Mouse (Mus musculus) induced T-regulatory cell, adult 2 months (primary cell): ENCODE data around the gene Cdiptos.

Experiments
- DNase-seq: peaks from one replicate; pipeline ENCODE4 v3.0.0-alpha.2; 2012; ENCODE audit warnings: low read depth

Gene Cdiptos

GRCm38 (mm10) chr7:127014320-127014719 is 38.4 kb upstream of the Cdiptos start, which contains the start of gene Mvp:
Gene Mvp (minus strand): TSS chr7:127014621.
- DNase-seq = peak; percentile 91

DNA sequence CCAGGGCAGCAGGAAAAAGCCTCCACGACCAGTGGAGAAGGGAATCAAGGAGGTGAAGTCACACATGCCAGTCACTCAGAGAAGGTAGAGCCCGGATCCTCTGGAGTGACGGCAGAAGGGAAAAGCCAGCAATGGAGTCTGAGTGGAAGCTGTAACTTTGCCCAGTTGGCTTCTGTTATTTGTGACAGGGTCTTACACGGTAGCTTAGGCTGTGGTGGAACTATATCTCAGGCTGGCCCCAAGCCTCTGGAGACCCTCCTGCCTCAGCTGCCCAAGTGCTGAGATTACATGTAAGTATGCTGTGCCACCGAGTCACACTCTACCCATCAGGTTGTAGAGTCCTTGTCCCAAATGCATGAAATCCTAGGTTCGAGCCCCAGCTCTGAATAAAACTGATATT is 37.5 kb upstream of the Cdiptos start:
- DNase-seq = no peak

GRCm38 (mm10) chr7:127012845-127013244 is 36.9 kb upstream of the Cdiptos start:
- no peak for DNase-seq

DNA sequence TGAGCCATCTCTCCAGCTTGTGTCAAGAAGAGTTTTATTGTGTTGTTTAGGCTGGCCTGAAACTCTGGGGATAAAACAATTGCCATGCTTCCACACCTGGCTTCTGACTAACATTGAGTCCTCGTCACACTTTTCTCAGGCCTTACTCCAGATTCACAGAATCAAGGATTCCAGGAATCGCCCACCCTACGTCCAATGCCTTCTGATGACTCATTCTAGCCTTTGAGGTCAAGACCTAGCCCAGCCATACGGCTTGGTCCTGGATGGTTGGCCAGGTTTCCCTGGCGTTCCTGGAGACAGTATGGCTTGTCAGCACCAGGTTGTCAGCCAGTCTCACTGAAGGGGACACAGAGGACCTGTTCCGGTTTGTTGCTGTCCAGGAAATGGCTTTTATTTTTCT is 36.5 kb upstream of the Cdiptos start:
- DNase-seq = no peak

GRCm38 (mm10) chr7:127011717-127012116 is 35.8 kb upstream of the Cdiptos start:
- no peak for DNase-seq

DNA sequence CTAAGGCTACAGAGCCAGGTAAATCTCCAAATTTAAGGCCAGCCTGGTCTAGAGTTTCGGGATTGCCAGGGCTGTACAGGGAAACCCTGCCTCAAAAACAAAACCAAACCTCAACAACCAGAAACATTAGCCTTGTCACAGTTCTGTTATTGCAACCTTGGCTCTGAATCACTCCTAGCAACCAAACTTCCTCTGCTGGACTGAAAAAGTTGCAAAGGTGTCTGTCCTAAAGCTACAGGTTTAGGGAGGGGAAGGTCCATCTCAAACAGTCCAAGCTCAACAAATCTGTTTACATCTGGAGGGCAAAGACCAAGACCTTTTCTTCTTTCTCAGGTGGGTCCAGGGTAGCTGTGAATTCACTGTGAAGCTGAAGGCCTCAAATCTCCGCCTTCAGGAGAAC is 35.2 kb upstream of the Cdiptos start:
- DNase-seq = no peak

- DNase-seq = no peak
Measured at GRCm38 (mm10) chr7:127009307-127010085, 33.6 kb upstream of the Cdiptos start.

GRCm38 (mm10) chr7:127008239-127009019 is 32.5 kb upstream of the Cdiptos start:
- DNase-seq = no peak

DNA sequence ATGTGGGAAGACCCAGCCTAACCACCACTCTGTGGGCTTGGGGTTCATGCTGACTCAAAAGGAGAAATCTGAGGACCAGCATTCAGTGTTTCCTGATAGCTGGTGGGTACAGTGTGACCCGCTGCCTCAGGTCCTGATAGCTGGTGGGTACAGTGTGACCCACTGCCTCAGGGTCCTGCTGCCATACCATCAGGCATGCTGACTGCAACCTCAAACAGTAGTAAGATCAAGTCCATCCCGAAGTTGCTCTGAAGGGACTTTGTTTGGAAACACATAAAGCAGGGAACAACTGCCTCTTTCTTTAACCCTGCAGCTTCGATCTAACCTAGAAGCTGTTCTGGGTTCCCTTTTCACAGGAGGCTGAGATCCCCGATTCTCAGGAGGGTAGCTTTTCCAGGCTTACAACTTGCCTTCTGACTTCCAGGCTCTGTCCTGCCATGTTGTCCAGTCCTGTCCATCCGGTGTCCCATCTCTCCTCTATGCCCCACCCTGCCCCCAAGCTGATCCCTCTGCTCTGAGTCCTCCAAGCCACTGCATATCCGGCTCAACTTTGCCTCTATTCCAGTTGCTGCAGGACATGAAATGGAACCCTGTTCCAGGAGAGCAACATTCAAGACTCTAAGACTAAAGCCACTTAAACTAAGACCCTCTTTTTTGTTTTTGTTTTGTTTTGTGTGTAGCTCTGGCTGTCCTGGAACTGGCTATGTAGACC is 31.6 kb upstream of the Cdiptos start:
- DNase-seq = peak; percentile 21

DNA sequence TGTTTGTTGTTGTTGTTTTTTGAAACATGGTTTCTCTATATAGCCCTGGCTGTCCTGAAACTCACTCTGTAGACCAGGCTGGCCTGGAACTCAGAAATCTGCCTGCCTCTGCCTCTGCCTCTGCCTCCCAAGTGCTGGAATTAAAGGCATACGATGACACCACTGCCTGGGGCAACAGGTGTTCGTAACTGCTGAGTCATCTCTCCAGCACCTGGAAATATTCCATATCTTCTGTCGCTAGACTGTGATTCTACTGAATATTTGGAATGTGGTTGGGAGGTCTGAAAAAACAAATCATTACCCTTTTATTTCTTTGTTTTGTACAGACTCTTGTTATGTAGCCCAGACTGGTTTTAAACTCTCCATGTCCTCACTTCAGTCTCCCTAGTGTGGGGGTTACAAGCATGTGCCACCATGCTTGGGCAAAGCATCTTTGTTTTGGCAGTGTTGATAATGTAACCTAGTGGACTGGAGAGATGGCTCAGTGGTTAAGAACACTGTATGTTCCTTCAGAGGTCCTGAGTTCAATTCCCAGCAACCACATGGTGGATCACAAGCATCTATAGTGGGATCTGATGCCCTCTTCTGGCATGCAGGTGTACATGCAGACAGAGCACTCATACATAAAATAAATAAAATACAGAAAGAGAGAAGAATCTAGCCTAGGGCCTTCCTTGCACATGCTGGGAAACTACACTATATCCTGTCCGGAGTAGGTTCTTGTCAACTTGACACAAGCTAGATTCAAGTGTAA is 28.4 kb upstream of the Cdiptos start:
- no peak for DNase-seq

- no peak for DNase-seq
Measured at GRCm38 (mm10) chr7:127003620-127004019, 27.7 kb upstream of the Cdiptos start.

DNA sequence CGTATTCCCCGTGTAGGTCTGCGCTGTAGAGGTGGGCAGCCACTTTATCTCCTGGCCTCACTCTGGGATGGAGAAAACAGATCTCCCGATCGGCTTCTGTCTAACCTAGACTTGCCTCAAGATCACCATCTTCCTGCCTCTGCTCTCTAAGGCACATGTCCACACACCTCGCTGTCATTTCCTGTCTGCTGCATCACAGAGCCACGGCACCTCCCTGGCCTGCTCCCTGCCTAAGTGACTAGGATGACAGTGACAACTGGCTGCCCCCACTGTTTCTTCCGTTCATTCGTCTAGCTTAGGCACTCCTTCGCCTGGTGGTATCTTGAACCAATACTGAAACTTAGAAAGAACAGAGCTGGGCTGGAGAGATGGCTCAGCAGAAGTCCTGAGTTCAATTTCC is 23.7 kb upstream of the Cdiptos start:
- peak; percentile 66 for DNase-seq

DNA sequence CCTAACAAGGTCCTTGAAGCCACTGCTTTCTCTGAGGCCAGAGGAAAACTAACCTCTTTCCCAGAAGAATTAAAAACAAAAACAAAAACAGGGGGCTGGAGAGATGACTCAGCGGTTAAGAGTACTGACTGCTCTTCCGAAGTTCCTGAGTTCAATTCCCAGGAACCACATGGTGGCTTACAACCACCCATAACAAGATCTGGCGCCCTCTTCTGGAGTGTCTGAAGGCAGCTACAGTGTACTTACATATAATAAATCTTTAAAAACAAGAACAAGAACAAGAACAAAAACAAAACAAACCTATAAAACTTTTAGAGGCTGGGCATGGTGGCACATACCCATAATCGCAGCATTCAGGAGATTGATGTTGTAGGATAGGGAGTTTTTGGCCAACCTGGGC is 20.6 kb upstream of the Cdiptos start:
- no peak for DNase-seq

GRCm38 (mm10) chr7:126988816-126989215 is 12.9 kb upstream of the Cdiptos start:
- DNase-seq = no peak

DNA sequence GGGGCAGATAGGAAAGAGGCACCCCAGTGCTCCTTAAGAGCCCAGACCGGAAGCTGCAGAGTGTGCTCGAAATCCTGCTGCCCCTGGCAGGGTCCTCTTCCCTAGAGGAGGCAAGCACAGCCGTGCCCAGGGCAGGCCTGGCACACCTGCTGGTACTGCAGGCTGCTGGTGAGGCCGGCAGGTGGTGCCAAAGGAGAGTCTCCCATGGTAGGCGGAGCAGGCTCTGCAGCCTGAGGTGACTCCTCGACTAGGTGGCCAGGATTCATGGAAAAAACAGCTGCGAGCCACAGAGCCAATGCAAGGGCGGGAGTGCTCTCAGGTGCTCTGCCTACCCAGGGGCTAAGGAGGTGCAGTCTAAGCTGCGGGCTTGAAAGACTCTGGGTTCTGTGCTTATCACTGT is 10.4 kb upstream of the Cdiptos start:
- DNase-seq = peak; percentile 48

GRCm38 (mm10) chr7:126984667-126985444 is 9.0 kb upstream of the Cdiptos start:
- no peak for DNase-seq

GRCm38 (mm10) chr7:126983113-126983512 is 7.2 kb upstream of the Cdiptos start:
- no peak for DNase-seq

- no peak for DNase-seq
Measured at GRCm38 (mm10) chr7:126982054-126982453, 6.2 kb upstream of the Cdiptos start.

GRCm38 (mm10) chr7:126981601-126982000 is 5.7 kb upstream of the Cdiptos start:
- no peak for DNase-seq

DNA sequence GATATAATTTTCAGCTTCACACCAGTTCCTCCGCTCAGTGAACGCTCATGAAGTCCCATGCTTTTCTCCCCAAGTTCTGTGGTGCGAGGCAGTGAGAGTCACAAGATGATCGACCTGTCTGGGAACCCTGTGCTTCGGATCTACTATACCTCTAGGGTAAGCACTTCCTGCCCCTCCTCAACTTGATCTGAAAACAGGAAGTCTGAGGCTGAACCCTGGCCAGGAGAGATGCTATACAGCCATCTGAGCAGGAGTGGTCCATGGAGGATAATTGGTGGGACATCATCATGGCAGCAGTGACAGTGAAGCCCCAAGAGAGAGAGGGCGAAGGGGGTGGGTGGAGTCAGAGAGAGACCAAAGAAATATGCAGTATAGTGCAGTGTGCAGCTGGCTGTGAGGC is 2.9 kb upstream of the Cdiptos start:
- peak; percentile 59 for DNase-seq

DNA sequence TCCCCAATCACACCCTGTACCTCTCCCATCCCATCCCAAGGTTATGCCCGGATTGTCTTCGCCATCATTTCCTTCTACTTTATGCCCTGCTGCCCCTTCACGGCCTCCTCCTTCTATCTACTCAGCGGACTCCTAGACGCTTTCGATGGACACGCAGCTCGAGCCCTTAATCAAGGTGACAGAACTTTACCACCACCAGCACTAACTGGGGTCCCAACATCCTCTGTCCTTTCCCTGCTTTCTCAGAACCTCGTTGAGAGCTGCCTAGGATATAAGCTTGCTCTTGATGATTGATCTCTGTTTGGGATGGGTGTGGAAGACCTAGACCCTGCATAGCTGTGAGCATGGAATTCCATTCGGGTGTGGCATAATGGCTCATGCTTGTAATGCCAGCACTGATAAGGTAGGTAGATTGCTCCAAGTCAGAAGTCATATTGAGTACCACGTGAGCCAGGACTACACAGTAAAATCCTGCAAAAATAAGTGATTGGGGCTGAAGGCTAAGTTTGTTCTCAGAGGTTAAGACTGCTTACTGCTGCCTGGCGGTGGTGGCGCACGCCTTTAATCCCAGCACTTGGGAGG is 1.1 kb upstream of the Cdiptos start:
- peak; percentile 34 for DNase-seq

DNA sequence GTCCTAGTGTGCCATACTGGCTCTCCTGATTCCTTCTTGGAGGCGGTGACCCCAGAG is 177 bp downstream of the Cdiptos start, which contains the start of gene Cdipt:
Gene Cdipt, plus strand, starts transcription at position 22 of the 57 bp plus-strand sequence.
- DNase-seq = no peak
